Mouse (Mus musculus) WW6 (cell line): ENCODE data around the gene Ryr1.
A peak's percentile ranks its signal among the peaks of the same experiment; 100 is the strongest.

Experiments
- DNase-seq: peaks from one replicate; pipeline ENCODE4 v3.0.0-alpha.2; 2013; ENCODE audit warnings: low read depth, low spot score

Gene Ryr1

GRCm38 (mm10) chr7:29124970-29125369 lies at the start of gene Ryr1:
Gene Ryr1, minus strand, starts transcription at chr7:29125179.
- DNase-seq, result peak; percentile 68

- no peak for DNase-seq
These were observed 47.5 kb upstream of the Ryr1 start for GRCm38 (mm10) chr7:29172390-29173016.

- no peak for DNase-seq
These were observed 46.7 kb upstream of the Ryr1 start for GRCm38 (mm10) chr7:29171562-29172097.

- no peak for DNase-seq
These were observed 46.0 kb upstream of the Ryr1 start for GRCm38 (mm10) chr7:29170755-29171561.

- no peak for DNase-seq
These were observed 45.2 kb upstream of the Ryr1 start, which contains the start of the genes Ggn and Spred3 for GRCm38 (mm10) chr7:29170066-29170754. Gene Ggn, plus strand, starts transcription at chr7:29170210. Gene Spred3, minus strand, starts transcription at chr7:29170411.

- no peak for DNase-seq
These were observed 44.5 kb upstream of the Ryr1 start for GRCm38 (mm10) chr7:29169231-29170065.

- no peak for DNase-seq
These were observed 43.8 kb upstream of the Ryr1 start for GRCm38 (mm10) chr7:29168791-29169230.

- no peak for DNase-seq
These were observed 43.2 kb upstream of the Ryr1 start for GRCm38 (mm10) chr7:29168121-29168695.

GRCm38 (mm10) chr7:29167656-29168055 lies 42.7 kb upstream of the Ryr1 start:
- DNase-seq, result no peak

GRCm38 (mm10) chr7:29162750-29163525 lies 38.0 kb upstream of the Ryr1 start:
- no peak for DNase-seq

GRCm38 (mm10) chr7:29162294-29162693 lies 37.3 kb upstream of the Ryr1 start:
- no peak for DNase-seq

GRCm38 (mm10) chr7:29158264-29158663 lies 33.3 kb upstream of the Ryr1 start:
- peak; percentile 87 for DNase-seq

GRCm38 (mm10) chr7:29155838-29156782 lies 31.1 kb upstream of the Ryr1 start, which contains the start of gene Fam98c:
Gene Fam98c, minus strand, starts transcription at chr7:29156234.
- no peak for DNase-seq

GRCm38 (mm10) chr7:29155196-29155837 lies 30.3 kb upstream of the Ryr1 start:
- no peak for DNase-seq

- no peak for DNase-seq
These were observed 29.2 kb upstream of the Ryr1 start for GRCm38 (mm10) chr7:29154018-29154720.

- DNase-seq, result no peak
These were observed 26.5 kb upstream of the Ryr1 start for GRCm38 (mm10) chr7:29151486-29151885.

GRCm38 (mm10) chr7:29148771-29149170 lies 23.8 kb upstream of the Ryr1 start:
- DNase-seq, result no peak
